Mouse (Mus musculus): Measurements from ENCODE around the gene Tmem178b. TPM values are rescaled to one million over a fixed set of nuclear protein-coding genes. Genes with fewer than 3 reads are reported as not detected.

Tmem178b gene
- polyA plus RNA-seq, 1 experiment = not detected

DNA sequence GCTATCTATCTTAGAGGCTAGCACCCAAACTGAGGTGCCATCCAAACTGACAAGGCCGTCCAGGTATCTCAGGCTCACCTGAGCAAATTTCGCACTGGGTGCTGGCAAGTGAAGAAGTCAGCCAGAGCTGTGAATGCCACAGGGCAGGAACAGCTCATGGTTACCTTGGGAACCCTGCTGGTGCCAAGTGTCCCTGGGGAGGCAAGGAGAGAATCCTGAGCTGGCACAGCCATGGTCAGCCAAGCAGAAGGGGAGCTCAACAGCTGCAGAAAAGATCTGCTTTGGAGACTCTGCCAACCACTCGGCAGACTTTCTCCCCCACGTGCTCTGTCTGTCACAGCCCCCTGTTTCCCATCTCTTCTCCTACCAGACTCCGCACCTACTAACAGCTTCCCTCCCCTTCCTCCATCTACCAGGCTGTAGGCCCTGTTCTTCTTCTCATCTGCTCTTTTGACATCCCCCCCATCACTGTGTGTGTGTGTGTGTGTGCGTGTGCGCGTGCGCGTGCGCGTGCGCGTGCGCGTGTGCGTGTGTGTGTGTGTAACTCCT lies 374.4 kb downstream of the Tmem178b start:
- no peak for TF ChIP-seq POLR2A (IDR thresholded peaks at IDR 0.05; ENCODE audit: borderline replicate concordance, control insufficient read depth, low read depth, low read length)
- TF ChIP-seq CTCF (IDR thresholded peaks at IDR 0.05; ENCODE audit: control insufficient read depth, insufficient read depth, low read length) = no peak
- Histone ChIP-seq H3K4me3 (replicated peaks; ENCODE audit: control insufficient read depth, low read depth, low read length) (no peak overlapping the region), H3K4me1 (ENCODE audit: control insufficient read depth, insufficient read depth, low read length) (no peaks in the 10 kb centered on the region), H3K27ac (ENCODE audit: control insufficient read depth, insufficient read depth, low read depth, low read length, poor library complexity) (no peak overlapping the region)
- 92% methylated on average over 17 of the region's 17 CpGs for WGBS

- Histone ChIP-seq H3K4me1 (ENCODE audit: control insufficient read depth, insufficient read depth, low read length) (no peaks in the 10 kb centered on the region), H3K27ac (ENCODE audit: control insufficient read depth, insufficient read depth, low read depth, low read length, poor library complexity) (no peak overlapping the region), H3K4me3 (replicated peaks; ENCODE audit: control insufficient read depth, low read depth, low read length) (no peak overlapping the region)
- TF ChIP-seq POLR2A (IDR thresholded peaks at IDR 0.05; ENCODE audit: borderline replicate concordance, control insufficient read depth, low read depth, low read length) (no peak), CTCF (IDR thresholded peaks at IDR 0.05; ENCODE audit: control insufficient read depth, insufficient read depth, low read length) (no peak)
Observed at GRCm38 (mm10) chr6:40249939-40250338, 376.9 kb downstream of the Tmem178b start.

- 82% methylated on average over 1 of the region's 1 CpGs for WGBS
Observed at GRCm38 (mm10) chr6:40263687-40264086, 390.6 kb downstream of the Tmem178b start.

DNA sequence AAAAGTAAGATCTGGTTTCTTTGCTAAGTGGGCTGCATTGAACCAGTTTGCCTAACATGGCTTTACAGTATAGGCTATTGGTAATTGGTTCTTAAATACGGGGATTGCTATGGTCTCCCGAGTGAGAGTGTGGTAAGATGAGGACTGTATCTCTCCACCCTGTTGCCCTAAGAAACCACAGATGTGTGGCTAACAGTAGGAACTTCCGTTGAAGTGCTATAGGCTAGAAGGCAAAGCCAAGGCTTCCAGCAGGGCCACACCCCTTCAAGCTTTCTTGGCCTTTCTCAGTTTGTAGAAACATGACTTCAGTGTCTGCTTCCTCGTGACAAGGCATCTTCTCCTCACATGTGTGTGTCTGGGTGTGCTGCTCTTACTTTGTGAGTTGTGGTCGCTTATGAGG lies 427.6 kb downstream of the Tmem178b start:
- WGBS = 49% methylated on average over 5 of the region's 5 CpGs
- no peak for TF ChIP-seq CTCF (IDR thresholded peaks at IDR 0.05; ENCODE audit: control insufficient read depth, insufficient read depth, low read length)
- no peak for TF ChIP-seq POLR2A (IDR thresholded peaks at IDR 0.05; ENCODE audit: borderline replicate concordance, control insufficient read depth, low read depth, low read length)
- Histone ChIP-seq H3K4me3 (replicated peaks; ENCODE audit: control insufficient read depth, low read depth, low read length) (no peak overlapping the region), H3K4me1 (ENCODE audit: control insufficient read depth, insufficient read depth, low read length) (no peaks in the 10 kb centered on the region), H3K27ac (ENCODE audit: control insufficient read depth, insufficient read depth, low read depth, low read length, poor library complexity) (no peak overlapping the region)

More at GRCm38 (mm10) chr6:40263687-40264086, 390.6 kb downstream of the Tmem178b start:
- no peak overlapping the region for H3K4me3 ChIP-seq (replicated peaks; ENCODE audit: control insufficient read depth, low read depth, low read length)
- TF ChIP-seq CTCF (IDR thresholded peaks at IDR 0.05; ENCODE audit: control insufficient read depth, insufficient read depth, low read length) = no peak
- no peak for TF ChIP-seq POLR2A (IDR thresholded peaks at IDR 0.05; ENCODE audit: borderline replicate concordance, control insufficient read depth, low read depth, low read length)
- H3K27ac ChIP-seq (ENCODE audit: control insufficient read depth, insufficient read depth, low read depth, low read length, poor library complexity) = no peak overlapping the region
- no peaks in the 10 kb centered on the region for H3K4me1 ChIP-seq (ENCODE audit: control insufficient read depth, insufficient read depth, low read length)

DNA sequence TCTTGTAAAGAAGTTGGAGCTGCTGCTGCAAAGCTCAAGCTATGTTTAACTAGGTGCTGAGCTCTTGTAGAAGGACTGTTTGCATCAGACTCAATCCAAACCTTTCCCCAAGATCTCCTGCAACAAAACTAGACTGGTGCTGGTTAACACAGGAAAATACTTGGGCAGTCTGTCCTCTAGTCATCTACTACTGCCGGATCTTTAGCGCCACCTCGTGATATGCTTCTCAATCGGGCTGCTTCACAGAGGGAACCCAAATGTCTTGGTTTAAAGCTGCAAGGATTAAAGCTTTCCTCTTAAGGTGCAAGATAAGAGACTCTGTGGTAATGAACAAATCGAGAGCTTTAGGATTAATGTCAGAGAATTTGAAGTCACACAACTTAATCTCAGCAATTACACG lies 430.3 kb downstream of the Tmem178b start:
- WGBS = 15% methylated on average over 6 of the region's 6 CpGs
- no peak overlapping the region for H3K27ac ChIP-seq (ENCODE audit: control insufficient read depth, insufficient read depth, low read depth, low read length, poor library complexity)
- TF ChIP-seq POLR2A (IDR thresholded peaks at IDR 0.05; ENCODE audit: borderline replicate concordance, control insufficient read depth, low read depth, low read length) (no peak), CTCF (IDR thresholded peaks at IDR 0.05; ENCODE audit: control insufficient read depth, insufficient read depth, low read length) (no peak)
- no peaks in the 10 kb centered on the region for H3K4me1 ChIP-seq (ENCODE audit: control insufficient read depth, insufficient read depth, low read length)
- no peak overlapping the region for H3K4me3 ChIP-seq (replicated peaks; ENCODE audit: control insufficient read depth, low read depth, low read length)

Other genes starting within 250 kb of the Tmem178b start
- gene Braf, start 147.8 kb upstream of the Tmem178b start, polyA plus RNA-seq (2011; ENCODE audit: insufficient read depth, insufficient read length, low replicate concordance, missing spikeins) = 6.7 and 11.6 TPM in 2 replicates
- 56.5 and 71.8 TPM in 2 replicates for gene Mrps33, start 62.3 kb upstream of the Tmem178b start, polyA plus RNA-seq (2011; ENCODE audit: insufficient read depth, insufficient read length, low replicate concordance, missing spikeins)